Comparison of ENCODE assay signal across 19 mouse cellular contexts in the genomic region with DNA sequence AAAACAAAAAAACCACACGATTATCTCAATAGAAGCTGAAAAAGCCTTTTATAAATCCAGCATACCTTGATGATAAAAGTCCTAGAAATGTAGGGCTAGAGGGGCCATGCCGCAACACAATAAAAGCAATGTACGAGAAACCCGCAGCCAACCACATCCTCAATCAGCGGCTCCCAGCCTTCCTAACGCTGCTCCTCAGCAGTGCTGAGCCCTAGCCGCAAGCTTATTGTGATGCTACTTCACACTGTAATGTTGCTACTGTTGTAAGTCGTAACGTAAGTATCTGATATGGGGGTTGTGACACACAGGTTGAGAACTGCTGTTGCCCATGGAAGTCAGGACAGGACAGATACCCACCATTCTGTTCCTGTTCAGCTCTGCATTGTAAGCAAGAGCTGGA. TPM values are rescaled to one million over a fixed set of nuclear protein-coding genes. Genes with fewer than 3 reads are reported as not detected.
DNase-seq lines count a peak whose midpoint lies in the region; ATAC-seq lines count a peak whose summit lies in the region.
"Had no signal": no experiment of that assay in that cellular context is flagged by ENCODE, and none has a peak within 500 bp of the region (broad histone marks: within the 10 kb centered on the region; RNA-seq: fewer than 3 reads in every experiment).

No protein-coding gene starts in this region.

- DNase-seq in 416B (ENCODE audit: low read depth), result peak; percentile 14
- peak; percentile 33 for DNase-seq in CD4-positive helper T cell, adult 2 months (ENCODE audit: low read depth, low spot score)
- DNase-seq in thymus, postnatal 25 days, result peak; percentile 8
- no peak for DNase-seq in layer of hippocampus, adult 11-12 months (ENCODE audit: low spot score)
- DNase-seq in layer of hippocampus, postnatal 25 days (ENCODE audit: extremely low spot score in 1 of 2, low spot score in 1 of 2), result no peak
- no peak for DNase-seq in yolk sac, embryonic 10.5 days (ENCODE audit: low spot score)
- DNase-seq: adrenal gland, adult 8-10 months; adrenal gland, postnatal 36 days; B cell, adult 2 months; cerebellum, adult 2 months; cerebellum, postnatal 10 days; embryo, embryonic 11 days; gastrocnemius, adult 2 months; gastrocnemius, postnatal 25 days; heart, adult 11 months; heart, postnatal 10 days had no signal

- ATAC-seq in granulocyte monocyte progenitor cell, adult 5-6 weeks (replicated peaks; ENCODE audit: poor library complexity, severe bottlenecking), result peak; percentile 37; the same call in 1 of the 2 replicates
- ATAC-seq: forebrain, embryonic 14.5 days; hindbrain, postnatal 0 days had no signal

RNA-seq across cellular contexts. Expression of a gene that starts 12.4 kb away (rescaled TPM):
- total RNA-seq in granulocyte monocyte progenitor cell, adult 5-6 weeks (2014; fragmentation: Nextera tagmentation), result 4.9 and 12.8 TPM in 2 replicates
- 8.3 and 10.0 TPM in 2 replicates for total RNA-seq in granulocyte monocyte progenitor cell, adult 5-6 weeks (2017)
- 10 to 100 TPM; 26.9 to 29.0 TPM for total RNA-seq in layer of hippocampus, postnatal 25 days (2021)

RNA-seq across cellular contexts. Expression of a gene that starts 44.1 kb away (rescaled TPM):
- 1.1 and 2.5 TPM in 2 replicates for total RNA-seq in granulocyte monocyte progenitor cell, adult 5-6 weeks (2014; fragmentation: Nextera tagmentation)
- 1.6 and 2.0 TPM in 2 replicates for total RNA-seq in granulocyte monocyte progenitor cell, adult 5-6 weeks (2017)
- total RNA-seq in layer of hippocampus, postnatal 25 days (2021), result 10 to 100 TPM; 27.0 to 27.9 TPM

Comparison
In these comparisons a context has a peak if more than half of its experiments do, and no peak if none do; other contexts are left out.
1. DNase-seq: peak in 416B (single experiment), CD4-positive helper T cell, adult 2 months (single experiment) and thymus, postnatal 25 days (single experiment); none in layer of hippocampus, adult 11-12 months (single experiment), layer of hippocampus, postnatal 25 days (0 of 2) and yolk sac, embryonic 10.5 days (single experiment).
2. RNA of a gene that starts 44.1 kb away (total RNA-seq): 27.0 to 27.9 TPM in layer of hippocampus, postnatal 25 days; 1.1 to 2.5 TPM in granulocyte monocyte progenitor cell, adult 5-6 weeks; every median in the first group is over 4 times any median in the second.